Mouse (Mus musculus) midbrain, embryonic 16.5 days (tissue): ENCODE results near the gene AU015836. TPM values are rescaled to one million over a fixed set of nuclear protein-coding genes. Genes with fewer than 3 reads are reported as not detected.

Experiments used
- ATAC-seq: fragments of 200-750 bp; cut with Nextera tagmentation; 2 replicates; pipeline ENCODE4 v1.8.0; 2017; ENCODE audit warnings: moderate TSS enrichment
- H3K27ac ChIP-seq: fragments of 300-500 bp; sonication (generic); 2 replicates; pipeline ENCODE4 v1.5.1; 2014; ENCODE audit warnings: mild to moderate bottlenecking, low read length, mixed read lengths
- H3K27me3 ChIP-seq: fragments of 300-500 bp; sonication (generic); 2 replicates; pipeline ENCODE4 v1.6.1; 2014; ENCODE audit warnings: low read depth, low read length, mixed read lengths; ENCODE audit not compliant: control insufficient read depth, insufficient read depth
- H3K36me3 ChIP-seq: fragments of 300-500 bp; sonication (generic); 2 replicates; pipeline ENCODE4 v1.6.1; 2014; ENCODE audit warnings: mild to moderate bottlenecking, low read length, moderate library complexity, mixed read lengths; ENCODE audit not compliant: control insufficient read depth, insufficient read depth
- H3K4me1 ChIP-seq: fragments of 300-500 bp; sonication (generic); 2 replicates; pipeline ENCODE4 v1.6.1; 2014; ENCODE audit warnings: mild to moderate bottlenecking, low read length, mixed read lengths; ENCODE audit not compliant: control insufficient read depth, insufficient read depth
- H3K4me2 ChIP-seq: fragments of 300-500 bp; sonication (generic); 2 replicates; pipeline ENCODE4 v1.6.1; 2014; ENCODE audit warnings: mild to moderate bottlenecking, low read length, mixed read lengths
- H3K4me3 ChIP-seq: fragments of 300-500 bp; sonication (generic); 2 replicates; pipeline ENCODE4 v1.5.1; 2014; ENCODE audit warnings: low read depth, mild to moderate bottlenecking, low read length, moderate library complexity, mixed read lengths
- H3K9ac ChIP-seq: fragments of 300-500 bp; sonication (generic); 2 replicates; pipeline ENCODE4 v1.6.1; 2014; ENCODE audit warnings: low read depth, low read length, mixed read lengths
- H3K9me3 ChIP-seq: fragments of 300-500 bp; sonication (generic); replicated peaks from 2 replicates; pipeline ENCODE4 v1.6.1; 2014; ENCODE audit warnings: mild to moderate bottlenecking, low read length, mixed read lengths; ENCODE audit not compliant: control insufficient read depth, poor library complexity, severe bottlenecking
- WGBS: fragments of 180-500 bp; shearing (Covaris S2); extraction: QIAGEN DNeasy Blood & Tissue Kit; methylation state at CpG from one replicate; pipeline ENCODE4 v1.1.7; 2014; 5-methylcytosine and 5-hydroxymethylcytosine counted together
- polyA plus RNA-seq: library from polyadenylated mRNA; unstranded; fragments of >200 nt; fragmentation: Nextera tagmentation; extraction: Ambion mirVana; gene quantifications from 2 replicates; pipeline ENCODE4 v1.2.1, GENCODE M21; 2015

The AU015836 gene
- polyA plus RNA-seq = not detected in 2 replicates

DNA sequence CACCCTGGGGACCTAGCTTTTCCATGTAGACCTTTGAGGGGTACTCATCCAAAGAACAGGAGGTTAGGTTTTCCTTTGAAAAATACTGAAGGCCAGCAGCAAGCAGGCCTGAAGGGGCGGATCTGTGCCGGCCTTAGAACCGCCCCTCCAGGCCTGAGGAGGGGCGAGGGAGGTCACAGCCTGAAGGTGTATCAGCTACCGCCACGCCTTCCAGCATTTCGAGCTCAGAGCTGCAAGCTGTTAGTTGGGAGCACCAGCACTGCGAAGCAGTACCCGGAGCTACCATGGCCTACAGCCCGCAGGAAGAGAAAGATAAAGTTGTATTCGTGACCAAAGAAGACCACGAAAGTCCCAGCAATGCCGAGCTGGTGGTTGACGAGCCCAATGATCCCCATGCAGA is at the start of gene AU015836:
Gene AU015836 (plus strand): TSS at position 216 of the 400 bp plus-strand sequence.
- no peak within 1 kb of the TSS for H3K9ac ChIP-seq
- no peaks in the 10 kb centered on the region for H3K9me3 ChIP-seq
- H3K27ac ChIP-seq = no peak within 1 kb of the TSS
- no peak for ATAC-seq
- H3K4me1 ChIP-seq = no peaks in the 10 kb centered on the region
- no peaks in the 10 kb centered on the region for H3K36me3 ChIP-seq
- no peak within 1 kb of the TSS for H3K4me3 ChIP-seq
- WGBS = 55% methylated on average over 14 of the region's 14 CpGs
- H3K4me2 ChIP-seq = no peak within 1 kb of the TSS
- H3K27me3 ChIP-seq = no peaks in the 10 kb centered on the region

DNA sequence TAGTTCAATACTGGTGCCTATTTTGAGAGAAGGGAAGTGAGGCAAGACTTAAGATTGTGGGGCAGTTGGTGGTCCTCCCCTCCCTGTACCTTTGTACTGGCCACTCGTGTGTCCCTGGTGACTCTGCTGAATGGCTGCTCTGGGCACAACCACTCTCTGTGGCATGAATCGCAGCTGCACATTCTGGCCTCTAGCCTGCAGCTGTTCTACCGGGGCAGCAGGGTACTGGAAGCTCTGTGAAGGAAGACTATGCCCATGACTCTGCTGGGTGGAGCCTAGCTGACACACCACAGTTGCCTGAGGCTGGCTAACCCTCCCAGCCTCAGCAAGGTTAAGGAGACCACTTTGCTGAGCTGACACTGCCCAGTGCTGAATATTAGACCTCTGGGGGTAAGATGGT is 49.4 kb upstream of the AU015836 start:
- no peak overlapping the region for H3K27ac ChIP-seq
- H3K4me1 ChIP-seq = no peaks in the 10 kb centered on the region
- H3K9me3 ChIP-seq = no peaks in the 10 kb centered on the region
- no peak overlapping the region for H3K4me2 ChIP-seq
- no peaks in the 10 kb centered on the region for H3K36me3 ChIP-seq
- 59% methylated on average over 3 of the region's 3 CpGs for WGBS
- H3K27me3 ChIP-seq = no peaks in the 10 kb centered on the region
- H3K9ac ChIP-seq = no peak overlapping the region
- no peak overlapping the region for H3K4me3 ChIP-seq
- ATAC-seq = no peak

DNA sequence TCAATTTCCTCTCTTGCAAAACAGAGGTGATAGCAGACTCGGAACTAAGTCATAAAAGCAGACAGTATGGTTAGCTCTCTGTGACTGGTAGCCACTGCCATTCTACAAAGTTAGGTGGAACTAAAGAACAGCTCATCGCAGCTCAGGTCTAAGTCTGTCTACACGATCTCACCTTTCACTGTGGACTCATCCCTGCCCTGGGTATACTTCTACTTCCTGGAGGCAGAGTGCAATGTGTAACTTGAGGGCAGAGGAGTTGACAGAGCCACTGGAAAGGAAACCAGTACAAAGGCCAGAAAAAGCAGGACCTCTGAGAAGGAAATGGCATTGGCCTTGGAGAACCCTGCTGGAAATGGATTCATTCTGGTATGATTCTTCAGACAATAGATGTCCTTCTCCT is 40.1 kb upstream of the AU015836 start:
- Histone ChIP-seq H3K4me3 (no peak overlapping the region), H3K27me3 (no peaks in the 10 kb centered on the region), H3K4me1 (no peaks in the 10 kb centered on the region), H3K9me3 (no peaks in the 10 kb centered on the region), H3K9ac (no peak overlapping the region), H3K27ac (no peak overlapping the region), H3K4me2 (no peak overlapping the region), H3K36me3 (no peaks in the 10 kb centered on the region)
- 91% methylated on average over 3 of the region's 3 CpGs for WGBS
- ATAC-seq = no peak

DNA sequence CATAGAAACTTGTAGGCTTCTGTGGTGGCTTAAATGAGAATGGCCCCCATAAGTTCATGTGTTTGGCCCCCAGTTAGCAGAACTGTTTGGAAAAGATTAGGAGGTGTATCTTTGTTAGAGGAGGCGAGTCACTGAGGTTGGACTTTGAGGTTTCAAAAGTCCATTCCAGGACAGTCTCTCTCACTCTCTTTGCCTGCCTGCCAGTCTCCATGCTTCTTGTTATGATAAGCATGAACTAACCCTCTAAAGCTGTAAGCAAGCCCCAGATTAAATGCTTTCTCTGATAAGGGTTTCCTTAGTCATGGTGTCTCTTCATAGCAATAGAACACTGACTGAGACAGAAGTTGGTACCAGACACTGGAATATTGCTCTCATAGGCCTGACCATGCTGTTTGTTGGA is 39.7 kb upstream of the AU015836 start:
- Histone ChIP-seq H3K4me2 (no peak overlapping the region), H3K9me3 (no peaks in the 10 kb centered on the region), H3K4me3 (no peak overlapping the region), H3K36me3 (no peaks in the 10 kb centered on the region), H3K4me1 (no peaks in the 10 kb centered on the region), H3K9ac (no peak overlapping the region), H3K27me3 (no peaks in the 10 kb centered on the region), H3K27ac (no peak overlapping the region)
- WGBS = 95% methylated on average over 1 of the region's 1 CpGs
- ATAC-seq = no peak

DNA sequence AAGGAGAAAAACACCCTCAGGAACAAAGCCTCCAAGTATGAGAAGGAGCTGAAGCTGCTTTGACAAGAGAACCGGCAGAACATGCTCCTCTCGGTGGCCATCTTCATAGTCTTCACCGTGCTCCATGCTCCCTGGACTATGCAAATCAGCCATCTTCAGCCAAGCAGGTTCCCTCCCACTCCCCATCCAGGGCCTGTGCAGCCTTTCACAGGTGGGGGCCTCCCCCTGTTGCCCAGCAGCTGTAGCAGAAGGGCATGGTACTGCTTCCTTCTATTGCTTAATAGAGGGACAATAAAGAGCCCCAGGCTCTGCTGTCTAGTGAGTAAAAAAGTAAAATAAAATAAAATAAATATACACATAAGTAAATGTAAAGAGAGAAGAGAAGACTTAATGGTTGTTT is 36.8 kb upstream of the AU015836 start:
- WGBS = 88% methylated on average over 3 of the region's 3 CpGs
- no peak overlapping the region for H3K27ac ChIP-seq
- H3K9ac ChIP-seq = no peak overlapping the region
- H3K4me1 ChIP-seq = no peaks in the 10 kb centered on the region
- no peak for ATAC-seq
- H3K4me2 ChIP-seq = no peak overlapping the region
- no peaks in the 10 kb centered on the region for H3K36me3 ChIP-seq
- no peaks in the 10 kb centered on the region for H3K9me3 ChIP-seq
- H3K27me3 ChIP-seq = no peaks in the 10 kb centered on the region
- no peak overlapping the region for H3K4me3 ChIP-seq

DNA sequence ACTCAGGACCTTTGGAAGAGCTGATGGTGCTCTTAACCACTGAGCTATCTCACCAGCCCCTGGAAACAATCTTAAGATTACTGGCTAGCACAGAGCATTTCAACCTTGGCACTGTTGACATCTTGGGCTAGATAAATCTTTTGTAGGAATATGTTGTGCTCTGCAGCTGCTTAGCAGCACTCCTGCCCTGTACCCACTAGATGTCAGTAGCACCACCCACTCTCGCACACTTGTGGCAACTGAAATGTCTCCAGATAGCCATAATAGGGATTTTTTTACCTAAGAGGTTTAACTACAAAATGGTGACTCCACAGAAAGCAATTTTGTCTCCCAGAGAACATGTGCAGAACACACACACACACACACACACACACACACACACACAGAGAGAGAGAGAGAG is 11.7 kb upstream of the AU015836 start:
- Histone ChIP-seq H3K9me3 (no peaks in the 10 kb centered on the region), H3K27me3 (peaks cover 4% of the 10 kb centered on the region; the same call in 1 of the 2 replicates), H3K4me1 (no peaks in the 10 kb centered on the region), H3K9ac (no peak overlapping the region), H3K4me2 (no peak overlapping the region), H3K27ac (no peak overlapping the region), H3K4me3 (no peak overlapping the region), H3K36me3 (no peaks in the 10 kb centered on the region)
- peak; percentile 71; the same call in 1 of the 2 replicates for ATAC-seq
- WGBS = 18% methylated on average over 1 of the region's 1 CpGs

DNA sequence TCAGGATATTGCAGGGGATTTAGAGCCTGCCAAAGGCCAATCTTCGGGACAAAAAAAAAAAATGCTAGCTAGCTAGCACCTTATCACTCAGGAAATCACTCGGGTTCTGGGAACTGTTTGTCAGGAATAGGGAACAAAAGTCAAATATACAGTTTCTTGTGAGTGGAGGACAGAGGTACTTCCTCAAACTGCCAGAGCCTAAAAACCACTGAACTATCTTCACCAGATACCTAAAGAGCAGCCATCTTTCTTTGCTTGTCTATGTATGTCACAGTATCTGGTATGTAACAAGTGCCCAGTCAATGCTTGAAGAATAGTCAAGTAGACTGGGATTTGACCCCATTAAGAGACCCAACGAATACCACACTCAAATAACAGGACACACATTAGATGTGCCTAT is 10.0 kb upstream of the AU015836 start:
- Histone ChIP-seq H3K27me3 (peaks cover 4% of the 10 kb centered on the region; the same call in 1 of the 2 replicates), H3K27ac (no peak overlapping the region), H3K9ac (no peak overlapping the region), H3K4me2 (no peak overlapping the region), H3K4me1 (no peaks in the 10 kb centered on the region), H3K9me3 (no peaks in the 10 kb centered on the region), H3K4me3 (no peak overlapping the region), H3K36me3 (no peaks in the 10 kb centered on the region)
- WGBS = 76% methylated on average over 3 of the region's 3 CpGs
- no peak for ATAC-seq

DNA sequence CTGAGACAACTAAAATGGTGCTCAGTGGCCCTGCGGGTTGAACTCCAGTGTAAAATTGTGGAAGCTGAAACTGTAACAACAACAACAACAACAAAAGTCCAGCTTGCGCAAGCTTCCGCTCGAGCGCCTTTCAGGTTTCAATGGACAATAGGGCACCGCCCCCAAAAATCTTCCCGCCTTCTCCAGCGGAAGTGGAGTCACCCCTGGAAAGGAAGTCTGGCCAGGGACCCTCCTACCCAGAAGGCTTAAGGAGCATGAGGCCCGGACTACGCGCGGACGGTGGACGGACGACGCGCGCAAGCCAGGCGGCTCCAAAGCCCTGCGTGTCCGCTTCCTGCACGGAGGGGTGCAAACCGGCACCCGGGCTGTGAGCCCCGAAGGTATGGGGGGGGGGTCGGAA is 11.9 kb downstream of the AU015836 start:
- no peaks in the 10 kb centered on the region for H3K36me3 ChIP-seq
- H3K4me3 ChIP-seq = no peak overlapping the region
- H3K27me3 ChIP-seq = peaks cover 3% of the 10 kb centered on the region; the same call in 1 of the 2 replicates
- ATAC-seq = no peak
- no peaks in the 10 kb centered on the region for H3K9me3 ChIP-seq
- no peaks in the 10 kb centered on the region for H3K4me1 ChIP-seq
- WGBS = 95% methylated on average over 24 of the region's 26 CpGs
- no peak overlapping the region for H3K4me2 ChIP-seq
- H3K9ac ChIP-seq = no peak overlapping the region
- no peak overlapping the region for H3K27ac ChIP-seq

DNA sequence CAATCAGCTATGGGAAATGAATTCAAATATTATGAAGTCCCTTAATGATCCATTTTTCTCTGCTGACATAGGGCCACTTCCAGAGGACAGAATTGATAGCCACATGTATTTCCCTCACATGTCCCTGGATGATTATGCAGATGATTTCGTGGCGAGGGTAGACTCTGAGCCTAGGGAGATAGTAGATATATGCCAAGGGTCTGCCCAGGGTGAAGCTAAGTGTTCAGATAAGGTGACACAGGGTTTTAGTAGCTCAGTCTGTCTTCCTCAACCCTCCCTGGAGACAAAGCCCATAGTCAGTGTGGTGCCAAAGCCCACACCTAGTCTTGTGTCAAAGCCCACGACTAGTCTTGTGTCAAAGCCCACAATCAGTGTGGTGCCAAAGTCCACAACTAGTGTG is 13.7 kb downstream of the AU015836 start:
- no peaks in the 10 kb centered on the region for H3K36me3 ChIP-seq
- H3K4me3 ChIP-seq = no peak overlapping the region
- no peaks in the 10 kb centered on the region for H3K4me1 ChIP-seq
- H3K27me3 ChIP-seq = peaks cover 3% of the 10 kb centered on the region; the same call in 1 of the 2 replicates
- no peak overlapping the region for H3K27ac ChIP-seq
- H3K9ac ChIP-seq = no peak overlapping the region
- H3K4me2 ChIP-seq = no peak overlapping the region
- WGBS = 86% methylated on average over 3 of the region's 3 CpGs
- ATAC-seq = no peak
- no peaks in the 10 kb centered on the region for H3K9me3 ChIP-seq
